Mouse (Mus musculus) cortical plate, adult 2 months (tissue): Measurements from ENCODE around the gene H2-DMa. TPM values are rescaled to one million over a fixed set of nuclear protein-coding genes. Genes with fewer than 3 reads are reported as not detected.
A peak's percentile ranks its signal among the peaks of the same experiment; 100 is the strongest.
"Not testable (repeated sequence)": the region's sequence is repeated elsewhere in the genome, so short reads cannot be mapped to it uniquely, and the experiment has no call there.

ENCODE experiments used
- H3K27ac ChIP-seq: fragments of 200-500 bp; 2 replicates; pipeline ENCODE4 v1.5.1; 2012; ENCODE audit warnings: low read length, control low read depth, inconsistent platforms; ENCODE audit not compliant: insufficient read depth
- H3K4me1 ChIP-seq: fragments of 200-500 bp; 2 replicates; pipeline ENCODE4 v1.6.1; 2011; ENCODE audit warnings: low read length; ENCODE audit not compliant: control insufficient read depth, insufficient read depth
- H3K4me3 ChIP-seq: fragments of 200-500 bp; 2 replicates; pipeline ENCODE4 v1.5.1; 2011; ENCODE audit warnings: mild to moderate bottlenecking, low read length, control low read depth; ENCODE audit not compliant: insufficient read depth
- CTCF ChIP-seq: fragments of 200-500 bp; IDR thresholded peaks from 2 replicates; pipeline ENCODE4 v1.5.1; 2011; ENCODE audit warnings: mild to moderate bottlenecking, control low read depth, low read length; ENCODE audit not compliant: insufficient read depth; ENCODE audit errors: extremely low read depth
- POLR2A ChIP-seq: fragments of 200-500 bp; IDR thresholded peaks from 2 replicates; pipeline ENCODE4 v1.6.1; 2011; ENCODE audit warnings: mild to moderate bottlenecking, low read length, control low read depth; ENCODE audit not compliant: insufficient read depth; ENCODE audit errors: extremely low read depth
- polyA plus RNA-seq: library from polyadenylated mRNA; depleted of rRNA; stranded (reverse); fragments of >200 nt; gene quantifications from 2 replicates; pipeline ENCODE4 v1.2.3, GENCODE M21; 2012

The H2-DMa gene
- polyA plus RNA-seq, 1 experiment: 29.4 TPM

GRCm38 (mm10) chr17:34143461-34143860, 24.1 kb downstream of the H2-DMa start:
- no peak overlapping the region for H3K4me3 ChIP-seq
- TF ChIP-seq CTCF: no peak
- TF ChIP-seq POLR2A: no peak
- no peak overlapping the region for H3K27ac ChIP-seq
- no peaks in the 10 kb centered on the region; the same call in 1 of the 2 replicates for H3K4me1 ChIP-seq

- not testable (repeated sequence) for H3K27ac ChIP-seq, H3K4me3 ChIP-seq, H3K4me1 ChIP-seq
These were observed 24.9 kb downstream of the H2-DMa start for GRCm38 (mm10) chr17:34144221-34144620.

DNA sequence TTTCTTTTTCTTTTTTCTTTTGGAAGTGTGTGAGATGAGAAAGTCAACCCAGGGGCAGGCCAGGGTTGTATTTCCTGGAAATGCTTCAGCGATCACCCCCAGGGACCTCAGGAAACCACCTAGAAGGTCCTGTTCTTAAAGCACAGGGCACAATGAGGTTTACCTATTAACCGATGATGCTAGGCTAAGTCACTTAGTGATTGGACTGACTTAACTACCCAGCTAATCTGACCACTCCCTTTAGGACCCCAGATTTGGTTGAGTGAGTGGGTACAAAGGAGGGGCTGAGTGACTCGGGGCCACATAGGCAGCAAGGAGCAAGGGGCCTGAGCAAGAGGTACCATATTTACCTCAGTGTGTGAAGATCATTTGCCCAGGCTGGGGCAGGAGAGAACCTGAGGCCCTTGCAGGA, 25.6 kb downstream of the H2-DMa start:
- Histone ChIP-seq H3K4me1 (no peaks in the 10 kb centered on the region; the same call in 1 of the 2 replicates), H3K27ac (no peak overlapping the region), H3K4me3 (no peak overlapping the region)
- TF ChIP-seq POLR2A (no peak), CTCF (no peak)

- no peaks in the 10 kb centered on the region for H3K4me1 ChIP-seq
- TF ChIP-seq CTCF: no peak
- no peak for TF ChIP-seq POLR2A
- H3K4me3 ChIP-seq: no peak within 1 kb of the TSS
- H3K27ac ChIP-seq: no peak within 1 kb of the TSS
These were observed 33.6 kb downstream of the H2-DMa start, which contains the start of gene H2-DMb1 for GRCm38 (mm10) chr17:34152923-34153322. TSS of gene H2-DMb1 (plus strand) at chr17:34153072.

DNA sequence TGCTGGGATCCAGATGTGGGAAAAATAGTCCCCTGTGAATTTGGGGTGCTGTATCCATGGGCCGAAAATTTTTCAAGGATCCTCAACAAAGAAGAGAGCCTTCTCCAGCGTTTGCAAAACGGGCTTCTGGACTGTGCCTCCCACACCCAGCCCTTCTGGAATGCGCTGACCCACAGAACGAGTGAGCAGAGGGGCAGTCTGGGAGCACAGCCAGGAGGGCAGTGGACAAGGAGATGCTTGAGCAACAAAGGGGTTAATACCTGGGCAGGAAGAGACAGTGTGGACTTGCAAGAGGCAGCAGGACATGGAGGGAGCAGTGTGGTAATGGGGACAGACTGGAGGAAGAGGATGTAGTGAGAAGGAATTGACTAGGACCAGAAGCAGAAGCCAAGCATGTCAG, 36.2 kb downstream of the H2-DMa start:
- Histone ChIP-seq H3K4me1 (no peaks in the 10 kb centered on the region), H3K4me3 (no peak overlapping the region), H3K27ac (no peak overlapping the region)
- no peak for TF ChIP-seq CTCF
- TF ChIP-seq POLR2A: no peak

DNA sequence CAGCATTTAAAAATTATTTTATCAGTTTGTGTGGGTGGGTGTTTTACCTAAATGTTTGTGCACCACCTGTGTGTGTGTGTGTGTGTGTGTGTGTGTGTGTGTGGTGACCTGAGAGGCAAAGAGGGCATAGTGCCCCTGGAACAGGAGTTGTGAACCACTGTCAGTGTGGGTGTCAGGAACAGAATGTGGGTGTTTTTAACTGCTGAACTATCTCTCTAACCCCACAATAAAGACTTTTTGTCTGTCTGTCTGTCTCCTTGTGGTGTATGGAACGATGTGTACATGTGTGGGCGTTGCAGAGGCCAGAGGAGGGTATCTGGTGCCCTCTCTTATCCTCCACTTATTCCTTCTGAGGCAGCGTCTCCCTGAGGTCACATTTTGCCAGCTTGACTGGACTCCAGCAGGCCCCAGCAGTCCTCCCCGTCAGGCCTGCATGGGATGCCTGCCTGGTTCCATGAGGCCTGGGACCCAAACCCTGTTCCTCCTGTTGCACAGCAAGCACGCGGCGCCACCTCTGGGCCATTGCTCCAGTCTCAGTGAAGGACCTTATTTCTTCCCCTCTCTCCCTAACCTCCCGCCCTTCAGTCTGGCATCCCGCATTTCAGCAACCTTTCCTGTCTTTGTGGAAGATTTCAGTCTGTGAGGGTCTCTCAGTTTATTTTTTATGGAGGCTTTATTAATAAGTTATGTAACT, 45.0 kb downstream of the H2-DMa start:
- 0 out of 2 replicates have a peak, but pooled peaks have one; percentile 29 for TF ChIP-seq CTCF
- no peak for TF ChIP-seq POLR2A
- no peak overlapping the region for H3K4me3 ChIP-seq
- no peaks in the 10 kb centered on the region for H3K4me1 ChIP-seq

GRCm38 (mm10) chr17:34165033-34165730, 45.8 kb downstream of the H2-DMa start:
- no peaks in the 10 kb centered on the region for H3K4me1 ChIP-seq
- TF ChIP-seq CTCF (no peak), POLR2A (no peak)
- no peak overlapping the region for H3K4me3 ChIP-seq
- H3K27ac ChIP-seq: no peak overlapping the region

More for the DNA sequence above, 45.0 kb downstream of the H2-DMa start:
- no peak overlapping the region for H3K27ac ChIP-seq

- no peaks in the 10 kb centered on the region for H3K4me1 ChIP-seq
- H3K27ac ChIP-seq: no peak overlapping the region
- TF ChIP-seq CTCF (peak; percentile 83), POLR2A (no peak)
- no peak overlapping the region for H3K4me3 ChIP-seq
These were observed 49.9 kb downstream of the H2-DMa start for GRCm38 (mm10) chr17:34169279-34169678.

DNA sequence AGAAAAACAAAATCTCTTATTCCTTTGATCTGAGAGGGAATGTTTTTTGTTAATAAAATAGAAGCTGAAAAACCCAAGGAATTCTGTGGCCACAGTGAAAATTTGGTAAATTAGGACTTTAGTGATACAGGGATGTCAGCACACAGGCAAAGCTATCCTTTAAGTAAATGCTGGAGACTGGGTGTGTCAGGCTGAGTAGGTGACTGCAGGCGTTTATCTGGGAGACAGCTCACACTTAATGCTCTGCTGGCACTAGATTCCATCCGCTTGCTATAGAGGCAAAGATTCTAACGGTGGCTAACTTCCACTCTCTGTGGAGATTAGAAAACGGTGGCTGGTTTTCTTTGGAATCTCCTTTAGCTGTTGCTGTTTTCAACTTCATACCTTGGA, 51.1 kb downstream of the H2-DMa start:
- no peak overlapping the region for H3K4me3 ChIP-seq
- H3K4me1 ChIP-seq: no peaks in the 10 kb centered on the region
- no peak overlapping the region for H3K27ac ChIP-seq
- TF ChIP-seq CTCF (no peak), POLR2A (no peak)

DNA sequence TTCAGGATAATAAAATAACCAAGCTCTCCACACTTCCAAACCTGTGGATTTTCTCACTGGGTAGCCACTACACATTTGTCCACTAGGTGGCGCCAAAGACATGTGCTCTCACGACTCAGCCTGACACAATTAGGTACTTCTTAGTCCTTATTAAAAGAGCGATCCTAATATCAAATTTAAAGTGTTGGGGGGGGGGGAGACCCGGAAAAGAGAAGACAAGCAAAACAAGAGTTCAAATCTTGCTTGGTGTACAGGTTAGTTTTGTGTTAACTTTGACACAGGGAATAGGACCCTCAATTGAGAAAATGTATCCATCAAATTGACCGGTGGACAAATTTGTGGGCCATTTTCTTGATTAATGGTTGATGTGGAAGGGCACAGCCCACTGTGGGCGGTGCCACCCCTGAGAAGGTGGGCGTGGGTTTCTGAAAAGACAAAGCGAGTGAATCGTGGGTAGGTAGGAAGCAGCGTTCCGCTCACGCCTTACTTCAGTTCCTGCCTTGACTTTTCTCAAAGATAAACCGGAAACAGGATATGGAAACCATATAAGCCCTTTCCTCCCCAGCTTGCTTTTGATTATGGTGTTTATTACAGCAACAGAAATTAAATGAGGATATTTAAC, 51.6 kb downstream of the H2-DMa start:
- Histone ChIP-seq H3K27ac (no peak overlapping the region), H3K4me3 (no peak overlapping the region), H3K4me1 (no peaks in the 10 kb centered on the region)
- TF ChIP-seq CTCF (peak; percentile 95), POLR2A (no peak)
